Mouse (Mus musculus): Measurements from ENCODE around the gene Pram1. TPM values are rescaled to one million over a fixed set of nuclear protein-coding genes. Genes with fewer than 3 reads are reported as not detected.

Gene Pram1
- polyA plus RNA-seq, 1 experiment from 2014 or later = 0.46 TPM

DNA sequence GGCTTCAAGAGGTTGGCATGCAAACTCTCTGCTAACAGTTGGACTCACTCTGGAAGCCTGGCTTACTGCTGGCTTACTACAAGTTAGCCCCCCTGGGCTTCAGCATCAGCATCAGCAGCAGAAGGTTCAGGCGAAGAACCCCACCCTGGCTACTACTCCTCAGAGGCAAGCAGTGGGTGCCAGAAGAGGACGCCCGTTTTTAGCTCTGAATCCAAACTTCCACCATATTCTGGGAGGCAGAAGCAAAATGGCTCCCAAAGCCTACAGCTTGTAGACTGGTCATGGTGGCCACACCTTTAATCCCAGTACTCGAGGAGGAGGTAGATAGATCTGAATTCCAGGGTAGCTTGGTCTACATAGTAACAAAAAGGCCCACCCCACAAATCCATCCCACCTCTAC, 6.2 kb downstream of the Pram1 start:
- Histone ChIP-seq H3K9ac (ENCODE audit: low read depth, low read length) (no peak overlapping the region), H3K4me2 (replicated peaks; ENCODE audit: low read depth, low read length) (no peak overlapping the region), H3K9me3 (ENCODE audit: control insufficient read depth, low read length) (no peaks in the 10 kb centered on the region), H3K27me3 (ENCODE audit: control insufficient read depth, insufficient read depth, low read length) (no peaks in the 10 kb centered on the region), H3K4me3 (ENCODE audit: low read depth, low read length) (no peak overlapping the region), H3K4me1 (replicated peaks; ENCODE audit: control insufficient read depth, insufficient read depth, low read length) (no peaks in the 10 kb centered on the region), H3K36me3 (ENCODE audit: control insufficient read depth, insufficient read depth, low read length) (peaks cover 8% of the 10 kb centered on the region), H3K27ac (ENCODE audit: low read depth, low read length) (no peak overlapping the region)
- DNase-seq (ENCODE audit: low spot score) = no peak
- 97% methylated on average over 4 of the region's 4 CpGs for WGBS
- ATAC-seq (ENCODE audit: low FRiP score) = no peak

- Histone ChIP-seq H3K36me3 (ENCODE audit: control insufficient read depth, insufficient read depth, low read length) (peaks cover 16% of the 10 kb centered on the region), H3K4me1 (replicated peaks; ENCODE audit: control insufficient read depth, insufficient read depth, low read length) (no peaks in the 10 kb centered on the region), H3K4me2 (replicated peaks; ENCODE audit: low read depth, low read length) (no peak overlapping the region), H3K4me3 (ENCODE audit: low read depth, low read length) (no peak overlapping the region), H3K9ac (ENCODE audit: low read depth, low read length) (no peak overlapping the region), H3K27ac (ENCODE audit: low read depth, low read length) (no peak overlapping the region), H3K9me3 (ENCODE audit: control insufficient read depth, low read length) (no peaks in the 10 kb centered on the region), H3K27me3 (ENCODE audit: control insufficient read depth, insufficient read depth, low read length) (no peaks in the 10 kb centered on the region)
- no peak for DNase-seq (ENCODE audit: low spot score)
- WGBS = 97% methylated on average over 8 of the region's 8 CpGs
- ATAC-seq (ENCODE audit: low FRiP score) = no peak
These were observed 7.2 kb downstream of the Pram1 start for GRCm38 (mm10) chr17:33645073-33645472.

GRCm38 (mm10) chr17:33649781-33650475, 12.1 kb downstream of the Pram1 start:
- no peak for DNase-seq (ENCODE audit: low spot score)
- 99% methylated on average over 34 of the region's 34 CpGs for WGBS
- H3K27me3 ChIP-seq (ENCODE audit: control insufficient read depth, insufficient read depth, low read length) = no peaks in the 10 kb centered on the region

GRCm38 (mm10) chr17:33666813-33667212, 29.0 kb downstream of the Pram1 start:
- Histone ChIP-seq H3K9ac (ENCODE audit: low read depth, low read length) (no peak overlapping the region), H3K4me2 (replicated peaks; ENCODE audit: low read depth, low read length) (no peak overlapping the region), H3K36me3 (ENCODE audit: control insufficient read depth, insufficient read depth, low read length) (peaks cover 11% of the 10 kb centered on the region; the same call in 1 of the 2 replicates), H3K27ac (ENCODE audit: low read depth, low read length) (no peak overlapping the region), H3K4me3 (ENCODE audit: low read depth, low read length) (no peak overlapping the region), H3K27me3 (ENCODE audit: control insufficient read depth, insufficient read depth, low read length) (no peaks in the 10 kb centered on the region), H3K9me3 (ENCODE audit: control insufficient read depth, low read length) (no peaks in the 10 kb centered on the region), H3K4me1 (replicated peaks; ENCODE audit: control insufficient read depth, insufficient read depth, low read length) (no peaks in the 10 kb centered on the region)
- no peak for DNase-seq (ENCODE audit: low spot score)
- 91% methylated on average over 3 of the region's 3 CpGs for WGBS
- ATAC-seq (ENCODE audit: low FRiP score) = no peak

More at GRCm38 (mm10) chr17:33649781-33650475, 12.1 kb downstream of the Pram1 start:
- no peak overlapping the region for H3K27ac ChIP-seq (ENCODE audit: low read depth, low read length)
- no peak overlapping the region for H3K4me2 ChIP-seq (replicated peaks; ENCODE audit: low read depth, low read length)
- no peaks in the 10 kb centered on the region for H3K4me1 ChIP-seq (replicated peaks; ENCODE audit: control insufficient read depth, insufficient read depth, low read length)
- peaks cover 22% of the 10 kb centered on the region for H3K36me3 ChIP-seq (ENCODE audit: control insufficient read depth, insufficient read depth, low read length)
- no peak overlapping the region for H3K9ac ChIP-seq (ENCODE audit: low read depth, low read length)
- no peak overlapping the region for H3K4me3 ChIP-seq (ENCODE audit: low read depth, low read length)
- 0 out of 2 replicates have a peak, but pooled peaks have one; percentile 51 for ATAC-seq (ENCODE audit: low FRiP score)
- no peaks in the 10 kb centered on the region for H3K9me3 ChIP-seq (ENCODE audit: control insufficient read depth, low read length)

DNA sequence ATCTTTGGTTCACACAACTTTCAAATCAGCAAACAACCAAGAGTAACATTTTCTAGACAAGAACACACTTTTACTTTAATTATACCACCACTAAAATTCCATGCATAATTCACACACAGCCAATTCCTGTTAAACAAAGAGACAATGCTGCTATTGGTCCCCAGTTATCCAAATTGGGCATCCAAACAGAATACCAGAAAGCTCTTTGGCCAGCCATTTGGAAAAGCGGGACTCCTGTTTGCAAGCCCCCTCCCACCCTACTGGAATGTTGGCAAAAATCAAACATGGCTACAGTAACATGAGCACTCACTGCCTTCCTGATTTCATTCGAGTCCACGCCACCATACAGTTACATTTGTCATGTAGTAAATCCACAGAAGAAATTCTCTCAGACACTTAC, 31.8 kb downstream of the Pram1 start:
- DNase-seq (ENCODE audit: low spot score) (no peak), ATAC-seq (ENCODE audit: low FRiP score) (no peak)
- no peaks in the 10 kb centered on the region for H3K9me3 ChIP-seq (ENCODE audit: control insufficient read depth, low read length)
- 94% methylated on average over 3 of the region's 3 CpGs for WGBS
- H3K4me1 ChIP-seq (replicated peaks; ENCODE audit: control insufficient read depth, insufficient read depth, low read length) = no peaks in the 10 kb centered on the region
- H3K27ac ChIP-seq (ENCODE audit: low read depth, low read length) = no peak overlapping the region
- no peak overlapping the region for H3K4me2 ChIP-seq (replicated peaks; ENCODE audit: low read depth, low read length)
- H3K9ac ChIP-seq (ENCODE audit: low read depth, low read length) = no peak overlapping the region
- H3K36me3 ChIP-seq (ENCODE audit: control insufficient read depth, insufficient read depth, low read length) = no peaks in the 10 kb centered on the region
- H3K4me3 ChIP-seq (ENCODE audit: low read depth, low read length) = no peak overlapping the region
- H3K27me3 ChIP-seq (ENCODE audit: control insufficient read depth, insufficient read depth, low read length) = no peaks in the 10 kb centered on the region

DNA sequence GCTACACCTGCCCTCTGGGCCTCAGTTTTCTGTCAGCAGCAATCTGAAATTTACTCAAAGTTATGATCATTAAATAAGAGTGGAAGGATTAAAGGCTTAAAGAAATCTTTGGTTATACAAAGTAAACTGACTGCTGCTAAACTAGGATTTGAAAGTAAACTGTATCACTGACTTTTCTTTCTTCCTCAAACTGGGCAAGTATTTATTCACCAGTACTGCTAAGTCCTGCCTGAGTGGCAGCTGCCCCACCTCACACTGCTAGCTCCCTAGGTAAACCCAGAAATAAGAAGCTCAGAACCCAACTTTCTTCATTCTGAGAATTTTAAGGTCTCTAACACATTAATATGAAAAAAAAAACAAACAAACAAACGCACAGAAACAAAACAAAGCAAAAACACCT, 36.0 kb downstream of the Pram1 start:
- no peak overlapping the region for H3K4me2 ChIP-seq (replicated peaks; ENCODE audit: low read depth, low read length)
- no peak overlapping the region for H3K27ac ChIP-seq (ENCODE audit: low read depth, low read length)
- H3K27me3 ChIP-seq (ENCODE audit: control insufficient read depth, insufficient read depth, low read length) = no peaks in the 10 kb centered on the region
- no peaks in the 10 kb centered on the region for H3K9me3 ChIP-seq (ENCODE audit: control insufficient read depth, low read length)
- no peak overlapping the region for H3K4me3 ChIP-seq (ENCODE audit: low read depth, low read length)
- peaks cover 3% of the 10 kb centered on the region for H3K36me3 ChIP-seq (ENCODE audit: control insufficient read depth, insufficient read depth, low read length)
- H3K4me1 ChIP-seq (replicated peaks; ENCODE audit: control insufficient read depth, insufficient read depth, low read length) = no peaks in the 10 kb centered on the region
- ATAC-seq (ENCODE audit: low FRiP score) (no peak), DNase-seq (ENCODE audit: low spot score) (no peak)
- no peak overlapping the region for H3K9ac ChIP-seq (ENCODE audit: low read depth, low read length)
- WGBS = 75% methylated on average over 1 of the region's 1 CpGs

GRCm38 (mm10) chr17:33675452-33675851, 37.6 kb downstream of the Pram1 start:
- Histone ChIP-seq H3K9ac (ENCODE audit: low read depth, low read length) (no peak overlapping the region), H3K36me3 (ENCODE audit: control insufficient read depth, insufficient read depth, low read length) (peaks cover 3% of the 10 kb centered on the region), H3K9me3 (ENCODE audit: control insufficient read depth, low read length) (no peaks in the 10 kb centered on the region), H3K4me2 (replicated peaks; ENCODE audit: low read depth, low read length) (no peak overlapping the region), H3K4me3 (ENCODE audit: low read depth, low read length) (no peak overlapping the region), H3K27me3 (ENCODE audit: control insufficient read depth, insufficient read depth, low read length) (no peaks in the 10 kb centered on the region), H3K27ac (ENCODE audit: low read depth, low read length) (no peak overlapping the region), H3K4me1 (replicated peaks; ENCODE audit: control insufficient read depth, insufficient read depth, low read length) (no peaks in the 10 kb centered on the region)
- ATAC-seq (ENCODE audit: low FRiP score) (no peak), DNase-seq (ENCODE audit: low spot score) (no peak)

- Histone ChIP-seq H3K36me3 (ENCODE audit: control insufficient read depth, insufficient read depth, low read length) (peaks cover 3% of the 10 kb centered on the region), H3K9ac (ENCODE audit: low read depth, low read length) (no peak overlapping the region), H3K27me3 (ENCODE audit: control insufficient read depth, insufficient read depth, low read length) (no peaks in the 10 kb centered on the region), H3K27ac (ENCODE audit: low read depth, low read length) (no peak overlapping the region), H3K4me1 (replicated peaks; ENCODE audit: control insufficient read depth, insufficient read depth, low read length) (no peaks in the 10 kb centered on the region), H3K4me2 (replicated peaks; ENCODE audit: low read depth, low read length) (no peak overlapping the region), H3K4me3 (ENCODE audit: low read depth, low read length) (no peak overlapping the region), H3K9me3 (ENCODE audit: control insufficient read depth, low read length) (no peaks in the 10 kb centered on the region)
- ATAC-seq (ENCODE audit: low FRiP score) = no peak
- WGBS = 96% methylated on average over 2 of the region's 2 CpGs
- DNase-seq (ENCODE audit: low spot score) = no peak
These were observed 38.2 kb downstream of the Pram1 start for GRCm38 (mm10) chr17:33676086-33676485.

- Histone ChIP-seq H3K4me1 (replicated peaks; ENCODE audit: control insufficient read depth, insufficient read depth, low read length) (peaks cover 8% of the 10 kb centered on the region), H3K36me3 (ENCODE audit: control insufficient read depth, insufficient read depth, low read length) (peaks cover 3% of the 10 kb centered on the region), H3K9ac (ENCODE audit: low read depth, low read length) (no peak overlapping the region), H3K4me2 (replicated peaks; ENCODE audit: low read depth, low read length) (no peak overlapping the region), H3K4me3 (ENCODE audit: low read depth, low read length) (no peak overlapping the region), H3K27ac (ENCODE audit: low read depth, low read length) (no peak overlapping the region), H3K9me3 (ENCODE audit: control insufficient read depth, low read length) (no peaks in the 10 kb centered on the region), H3K27me3 (ENCODE audit: control insufficient read depth, insufficient read depth, low read length) (no peaks in the 10 kb centered on the region)
- ATAC-seq (ENCODE audit: low FRiP score) (no peak), DNase-seq (ENCODE audit: low spot score) (no peak)
These were observed 40.9 kb downstream of the Pram1 start for GRCm38 (mm10) chr17:33678771-33679170.
